Mouse (Mus musculus) layer of hippocampus, adult 18-20 months (tissue): ENCODE results near the gene Scrt2. TPM values are rescaled to one million over a fixed set of nuclear protein-coding genes. Genes with fewer than 3 reads are reported as not detected.

Source experiments
- DNase-seq, 2 experiments: peaks; one replicate each; pipeline ENCODE4 v3.0.0; 2022; ENCODE audit warnings: low spot score in 2 of 2
- total RNA-seq, 2 experiments: library from RNA; stranded (reverse); gene quantifications; 2 replicates each; pipeline ENCODE4 v1.2.3; 2021

The Scrt2 gene
- total RNA-seq, 2 experiments from 2014 or later, result 23.6 to 24.2 TPM

DNA sequence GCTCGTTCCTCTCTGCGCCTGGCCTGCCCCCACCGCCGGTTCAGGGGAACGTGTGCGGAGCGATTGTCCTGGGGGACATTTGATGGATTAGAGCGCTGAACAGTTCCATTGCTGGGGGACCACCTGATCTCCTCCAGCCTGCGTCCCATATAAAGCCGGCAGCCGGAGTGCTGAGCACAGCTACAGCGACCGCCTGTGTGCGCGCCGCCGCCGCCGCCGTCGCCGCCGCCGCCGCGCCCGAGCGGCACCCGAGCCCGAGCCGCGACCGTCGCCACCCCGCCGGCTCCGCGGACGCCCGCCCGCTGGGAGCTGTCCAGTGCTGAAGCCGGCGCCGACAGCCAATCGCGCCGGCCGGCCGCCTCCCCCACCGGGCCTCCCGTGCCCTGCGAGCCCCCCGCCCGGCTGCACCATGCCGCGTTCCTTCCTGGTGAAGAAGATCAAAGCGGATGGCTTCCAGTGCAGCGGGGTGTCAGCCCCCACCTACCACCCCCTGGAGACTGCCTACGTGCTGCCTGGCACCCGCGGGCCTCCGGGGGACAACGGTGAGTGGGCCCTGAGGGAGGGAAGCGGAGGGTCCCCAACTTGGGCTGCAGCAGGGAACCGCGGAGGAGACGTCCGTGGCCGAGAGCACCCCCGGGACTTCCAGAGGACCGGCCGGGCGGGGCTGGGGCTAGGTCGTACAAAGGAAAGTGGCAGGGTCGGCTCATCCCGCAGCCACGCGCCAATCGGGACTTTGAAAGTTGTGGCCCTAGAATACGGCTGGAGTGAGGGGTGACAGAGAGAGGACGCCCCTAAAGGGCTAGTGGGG lies 516 bp downstream of the Scrt2 start:
- peak in 1 of 2 experiments; percentile 68 for DNase-seq

DNA sequence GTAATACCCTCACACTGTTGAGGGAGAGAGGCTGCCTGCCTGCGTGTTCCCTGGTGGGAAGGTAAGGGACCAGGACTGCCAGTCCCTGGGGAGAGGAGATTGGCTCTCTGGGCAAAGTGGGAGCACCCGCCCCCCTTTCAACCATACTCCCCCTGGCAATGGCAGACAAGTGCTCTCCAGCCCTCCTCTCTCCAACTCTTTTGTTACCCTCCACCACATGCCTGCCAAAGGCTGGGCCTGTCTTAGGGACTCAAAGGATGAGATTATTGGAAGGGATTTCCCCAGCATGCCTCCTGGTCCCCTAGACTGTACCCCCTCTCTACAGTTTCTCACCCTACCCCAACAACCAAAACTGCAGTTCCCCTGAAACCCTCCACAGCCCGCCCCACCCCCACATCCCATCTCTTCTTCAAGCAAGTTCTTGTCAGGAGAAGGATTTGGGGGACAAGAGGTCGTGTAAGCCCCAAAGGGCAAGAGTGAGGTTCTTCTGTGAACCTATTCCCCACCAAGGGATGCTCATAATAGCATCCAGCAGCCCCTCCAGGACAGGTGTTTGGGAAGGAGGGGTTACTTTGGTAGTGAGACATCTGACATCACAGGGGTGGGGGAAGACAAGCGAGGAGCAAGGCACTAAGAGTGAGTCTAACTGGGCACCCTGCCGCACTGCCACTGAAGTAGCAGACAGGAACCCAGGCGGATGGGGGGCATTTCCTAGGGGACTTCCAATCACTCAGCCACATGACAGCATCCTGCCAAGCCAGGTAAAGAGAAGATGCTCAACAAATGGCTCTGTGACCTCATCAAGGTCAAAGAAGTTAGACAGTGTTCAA lies 1.3 kb downstream of the Scrt2 start:
- no peak for DNase-seq

- no peak for DNase-seq
Observed at GRCm38 (mm10) chr2:152083411-152083810, 2.1 kb downstream of the Scrt2 start.

- no peak for DNase-seq
Observed at GRCm38 (mm10) chr2:152084298-152084697, 3.0 kb downstream of the Scrt2 start.

- no peak for DNase-seq
Observed at GRCm38 (mm10) chr2:152085414-152085813, 4.1 kb downstream of the Scrt2 start.

DNA sequence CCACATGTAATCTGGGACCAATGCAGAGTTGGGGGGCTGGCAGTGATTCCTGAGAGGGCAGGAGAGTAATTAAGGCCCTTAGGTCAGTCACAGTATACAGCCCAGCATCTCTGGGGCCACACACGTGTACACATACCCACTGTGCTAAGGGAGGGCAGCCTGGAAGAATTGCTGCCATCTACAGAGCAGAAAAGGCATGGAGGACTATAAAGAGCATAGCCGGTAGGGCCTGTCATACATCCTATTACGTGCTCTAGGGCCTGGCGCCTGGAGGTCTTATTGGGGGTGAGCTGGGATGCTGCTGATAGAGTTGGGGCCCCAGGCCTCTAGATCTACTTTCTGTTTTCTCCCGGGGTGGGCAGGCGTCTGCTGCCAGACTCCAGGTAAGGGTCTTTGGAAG lies 5.1 kb downstream of the Scrt2 start:
- DNase-seq, result peak in 1 of 2 experiments; percentile 30

DNA sequence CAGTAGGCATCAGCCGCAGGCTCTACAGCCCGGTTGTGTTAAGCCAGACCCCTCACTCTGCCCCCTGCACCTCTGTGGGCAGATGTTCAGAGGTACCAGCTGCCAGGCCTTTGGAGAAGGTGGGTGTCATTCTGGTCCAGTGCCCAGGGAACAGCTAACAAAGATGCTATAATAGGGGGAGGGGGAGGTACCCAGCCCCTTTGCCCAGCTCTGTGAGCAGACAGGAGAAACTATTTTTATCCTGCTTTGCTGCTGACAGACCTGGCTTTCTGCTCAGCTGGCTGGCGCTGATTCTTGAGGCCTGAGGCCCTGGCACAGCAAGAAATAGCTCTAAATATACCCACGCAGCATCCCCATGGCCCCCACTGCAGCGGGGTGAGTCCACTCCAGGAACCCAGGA lies 5.8 kb downstream of the Scrt2 start:
- DNase-seq, result peak in 1 of 2 experiments; percentile 39

DNA sequence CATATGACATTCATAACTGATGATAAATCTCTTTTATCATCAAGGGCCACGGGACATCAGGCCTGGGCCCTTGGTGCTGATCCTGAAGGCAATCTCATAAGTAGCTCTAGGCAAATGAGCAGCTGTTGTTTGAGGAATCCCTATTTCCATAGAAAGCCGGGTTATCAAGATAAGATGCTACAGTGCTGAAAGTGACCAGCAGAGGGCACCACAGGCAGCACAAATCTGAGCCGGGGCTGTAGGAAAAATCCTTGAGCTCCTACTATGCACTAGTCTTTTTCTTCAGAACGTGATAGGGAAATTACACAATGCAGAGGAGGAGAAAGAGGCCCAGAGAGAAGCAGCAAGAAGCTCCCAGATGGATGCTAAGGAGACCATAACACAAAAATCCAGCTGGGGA lies 7.7 kb downstream of the Scrt2 start:
- peak in 1 of 2 experiments; percentile 88 for DNase-seq

DNA sequence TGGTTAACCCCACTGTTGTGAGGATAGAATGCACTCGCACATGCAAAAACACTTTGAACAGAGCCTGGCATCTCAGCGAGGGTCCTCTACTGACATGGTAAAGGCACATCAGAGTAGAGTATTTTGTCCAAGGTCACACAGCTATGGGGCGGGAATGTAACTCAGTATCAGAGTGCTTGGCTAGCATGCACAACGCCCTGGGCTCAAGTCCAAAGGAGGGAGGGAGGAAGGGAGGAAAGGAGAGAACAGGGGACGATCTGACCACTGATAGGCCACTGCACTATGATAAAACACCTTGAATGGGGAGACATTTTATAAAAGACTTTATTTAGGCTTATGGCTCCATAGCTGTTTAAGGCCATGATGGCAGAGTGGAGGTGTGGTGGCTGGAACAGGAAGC lies 8.3 kb downstream of the Scrt2 start:
- DNase-seq, result no peak

DNA sequence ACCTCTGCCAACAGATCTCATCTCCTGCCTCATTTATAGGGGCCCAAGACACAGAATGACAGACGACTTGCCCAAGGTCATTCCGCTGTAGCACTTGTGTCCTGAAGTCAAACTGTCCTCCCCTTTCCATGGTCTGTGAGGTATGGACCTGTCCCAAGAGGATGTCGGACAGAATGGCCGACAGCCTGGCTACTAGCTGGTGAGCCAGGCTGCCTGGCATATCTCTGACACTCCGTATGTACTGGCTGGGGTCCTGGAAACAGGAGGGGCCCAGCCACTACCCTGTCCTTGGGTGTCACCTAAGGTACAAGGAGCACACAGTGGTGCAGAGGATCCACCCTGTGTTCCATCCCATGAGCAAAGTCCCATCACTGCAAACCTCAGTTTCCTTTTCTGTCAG lies 9.2 kb downstream of the Scrt2 start:
- DNase-seq, result no peak

DNA sequence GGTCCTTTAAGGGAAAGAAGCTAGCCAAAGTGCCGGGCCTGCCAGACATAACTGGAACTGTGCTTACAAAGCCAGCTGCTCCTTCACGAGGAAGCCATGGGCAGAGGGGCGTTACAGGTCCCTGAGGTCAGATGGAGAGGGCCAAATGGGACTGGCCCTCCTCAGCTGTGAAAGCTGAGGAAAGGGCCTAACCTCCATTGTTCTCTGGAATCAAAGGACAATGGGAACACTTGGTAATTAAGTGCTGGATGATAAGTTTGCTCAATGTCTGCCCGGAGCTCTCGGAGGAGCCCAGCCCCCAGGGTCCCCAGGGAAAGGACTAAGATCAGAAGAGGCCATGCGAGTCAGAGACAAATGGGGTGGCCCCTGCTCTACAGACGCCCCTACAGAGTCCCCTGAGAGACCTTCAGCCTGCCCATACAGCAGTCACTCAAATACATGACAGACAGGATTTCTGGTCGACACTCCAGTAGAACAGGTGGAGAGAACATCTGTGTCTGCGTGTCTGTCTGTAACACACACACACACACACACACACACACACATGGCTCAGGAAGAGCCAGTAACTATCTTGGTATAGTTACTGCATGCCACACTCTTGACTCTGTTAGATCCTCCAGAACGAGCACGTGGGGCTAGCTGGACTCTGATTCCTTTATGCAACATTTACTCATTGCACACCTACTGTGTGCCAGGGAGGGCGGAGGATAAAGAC lies 10.2 kb downstream of the Scrt2 start:
- no peak for DNase-seq

DNA sequence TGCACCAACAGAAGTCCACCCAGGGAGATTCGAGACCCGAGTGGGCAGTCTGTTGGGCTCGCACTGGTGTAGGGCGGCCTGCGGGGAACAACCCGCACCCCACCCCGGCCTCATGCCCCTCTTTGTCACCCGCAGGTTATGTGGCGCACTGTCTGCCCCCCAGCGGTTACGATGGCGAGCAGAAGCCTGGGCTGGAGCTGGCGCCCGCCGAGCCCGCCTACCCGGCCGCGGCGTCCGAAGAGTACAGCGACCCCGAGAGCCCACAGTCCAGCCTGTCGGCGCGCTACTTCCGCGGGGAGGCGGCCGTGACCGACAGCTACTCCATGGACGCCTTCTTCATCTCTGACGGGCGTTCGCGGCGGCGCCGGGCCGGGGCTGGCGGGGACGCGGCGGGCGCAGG lies 11.6 kb downstream of the Scrt2 start:
- no peak for DNase-seq

GRCm38 (mm10) chr2:152093356-152093792 lies 12.0 kb downstream of the Scrt2 start:
- DNase-seq, result peak in 1 of 2 experiments; percentile 64

GRCm38 (mm10) chr2:152094856-152095545 lies 13.7 kb downstream of the Scrt2 start:
- no peak for DNase-seq

GRCm38 (mm10) chr2:152096922-152097321 lies 15.6 kb downstream of the Scrt2 start:
- no peak for DNase-seq

DNA sequence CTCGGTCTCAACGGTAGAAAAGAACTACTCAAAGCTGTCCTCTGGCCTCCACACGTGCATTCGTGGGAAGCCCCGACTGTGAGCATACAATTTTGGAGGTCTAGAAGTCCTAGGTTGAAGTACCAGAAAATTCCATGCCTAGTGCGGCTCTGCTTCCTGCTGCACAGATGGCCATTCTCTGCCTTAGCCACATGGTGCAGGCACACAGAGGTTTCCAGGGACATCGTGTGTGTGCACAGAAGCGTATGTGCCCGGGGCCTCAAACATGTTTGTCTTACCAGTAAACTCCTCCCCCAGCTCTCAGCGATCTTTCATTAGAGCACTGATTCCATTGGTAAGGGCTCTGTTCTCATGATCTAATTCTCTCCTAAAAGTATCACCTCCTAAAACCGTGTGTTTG lies 16.6 kb downstream of the Scrt2 start:
- peak in 1 of 2 experiments; percentile 70 for DNase-seq

DNA sequence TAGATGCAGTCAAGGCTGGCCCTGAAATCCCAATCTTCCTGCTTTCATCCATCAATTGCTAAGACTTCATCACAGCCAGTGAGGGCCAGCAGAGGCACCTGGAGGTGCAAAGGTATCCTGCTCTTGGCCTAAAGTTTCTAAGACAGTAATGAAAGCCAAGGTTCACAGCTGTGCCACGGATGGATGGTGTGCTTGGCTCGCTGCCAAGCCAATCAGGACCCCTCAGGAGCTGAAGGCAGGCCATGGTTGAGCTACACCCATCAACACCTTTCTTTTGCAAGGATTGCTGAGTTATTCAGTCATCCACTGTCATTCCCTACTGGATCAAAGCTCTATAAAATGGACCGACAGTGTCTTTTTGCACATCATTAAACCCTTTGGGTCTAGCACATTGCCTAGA lies 18.2 kb downstream of the Scrt2 start:
- DNase-seq, result no peak

GRCm38 (mm10) chr2:152101761-152102160 lies 20.4 kb downstream of the Scrt2 start:
- DNase-seq, result peak in 1 of 2 experiments; percentile 74

GRCm38 (mm10) chr2:152102369-152102768 lies 21.0 kb downstream of the Scrt2 start:
- peak in 1 of 2 experiments; percentile 65 for DNase-seq

DNA sequence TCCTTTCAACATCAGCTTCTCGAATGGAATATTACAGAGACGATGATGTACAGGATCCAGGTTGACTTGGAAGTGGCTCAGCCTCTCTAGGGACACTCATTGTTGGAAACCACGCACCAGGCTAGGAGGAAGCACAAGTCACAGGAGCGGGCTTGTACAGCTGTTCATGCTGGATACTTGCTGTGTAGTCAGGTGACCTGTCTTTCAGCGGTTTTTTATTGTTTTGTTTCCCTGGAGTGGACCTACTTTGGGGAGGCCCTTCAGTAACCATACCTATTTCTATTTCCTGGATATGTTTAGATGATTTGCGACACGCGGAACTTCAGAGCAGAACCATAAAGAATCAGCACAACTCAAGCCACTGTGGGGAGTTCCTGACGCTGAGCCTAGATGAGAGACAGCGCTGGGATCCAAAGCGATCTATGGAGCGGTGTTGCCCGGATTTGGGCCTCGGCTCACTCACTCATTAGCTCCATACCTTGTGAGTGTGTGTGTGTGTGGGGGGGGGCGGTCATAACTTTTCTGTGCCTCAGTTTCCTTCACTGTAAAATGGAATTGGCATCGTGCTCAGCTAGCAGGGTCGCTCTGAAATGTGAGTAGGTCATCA lies 23.5 kb downstream of the Scrt2 start:
- DNase-seq, result no peak
